Mouse (Mus musculus) neural tube, embryonic 10.5 days (tissue): ENCODE measurements around the gene Col2a1.

ENCODE experiments used
- DNase-seq: peaks from one replicate; pipeline ENCODE4 v3.0.0-alpha.2; 2017; ENCODE audit warnings: low spot score; ENCODE audit errors: extremely low spot score

Col2a1 gene

DNA sequence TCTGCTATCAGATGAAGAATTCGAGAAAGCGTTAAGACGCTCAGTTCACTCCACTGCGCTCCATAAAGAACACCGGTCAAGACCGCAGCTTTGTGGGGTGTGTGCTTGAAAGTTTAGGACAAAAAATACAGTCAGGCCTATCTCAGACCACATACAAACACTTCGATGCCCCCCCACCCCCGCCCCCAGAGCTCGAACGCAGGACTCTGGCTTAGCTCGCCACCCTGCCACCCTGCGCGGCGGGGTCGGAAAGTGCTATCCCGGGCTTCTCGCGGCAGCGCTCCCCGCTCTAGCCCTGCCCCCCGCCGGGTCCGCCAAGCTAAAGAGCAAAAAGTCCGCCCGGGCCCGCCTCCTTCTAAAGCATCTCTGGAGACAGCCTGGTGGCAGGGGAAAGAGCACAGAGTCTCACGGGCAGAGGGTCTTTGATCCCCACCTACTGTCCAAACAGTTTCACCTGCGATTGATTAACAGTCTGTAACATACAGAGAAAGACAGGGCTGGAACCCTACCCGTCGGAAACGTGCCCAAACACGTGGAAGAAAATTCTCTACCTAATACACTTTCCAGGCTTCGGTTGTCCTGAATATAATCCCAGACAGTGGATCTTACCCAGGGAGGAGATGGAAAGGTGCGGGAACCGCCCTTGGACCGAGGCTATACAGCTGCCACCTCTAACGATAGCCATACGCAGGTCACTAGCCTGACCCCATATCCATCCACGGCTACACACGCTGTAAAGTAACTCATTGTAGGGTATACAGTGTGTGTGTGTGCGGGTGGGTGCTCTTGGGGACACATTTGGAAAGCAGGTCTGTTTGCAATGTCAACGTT is 1.3 kb downstream of the Col2a1 start:
- peak; percentile 80 for DNase-seq

DNA sequence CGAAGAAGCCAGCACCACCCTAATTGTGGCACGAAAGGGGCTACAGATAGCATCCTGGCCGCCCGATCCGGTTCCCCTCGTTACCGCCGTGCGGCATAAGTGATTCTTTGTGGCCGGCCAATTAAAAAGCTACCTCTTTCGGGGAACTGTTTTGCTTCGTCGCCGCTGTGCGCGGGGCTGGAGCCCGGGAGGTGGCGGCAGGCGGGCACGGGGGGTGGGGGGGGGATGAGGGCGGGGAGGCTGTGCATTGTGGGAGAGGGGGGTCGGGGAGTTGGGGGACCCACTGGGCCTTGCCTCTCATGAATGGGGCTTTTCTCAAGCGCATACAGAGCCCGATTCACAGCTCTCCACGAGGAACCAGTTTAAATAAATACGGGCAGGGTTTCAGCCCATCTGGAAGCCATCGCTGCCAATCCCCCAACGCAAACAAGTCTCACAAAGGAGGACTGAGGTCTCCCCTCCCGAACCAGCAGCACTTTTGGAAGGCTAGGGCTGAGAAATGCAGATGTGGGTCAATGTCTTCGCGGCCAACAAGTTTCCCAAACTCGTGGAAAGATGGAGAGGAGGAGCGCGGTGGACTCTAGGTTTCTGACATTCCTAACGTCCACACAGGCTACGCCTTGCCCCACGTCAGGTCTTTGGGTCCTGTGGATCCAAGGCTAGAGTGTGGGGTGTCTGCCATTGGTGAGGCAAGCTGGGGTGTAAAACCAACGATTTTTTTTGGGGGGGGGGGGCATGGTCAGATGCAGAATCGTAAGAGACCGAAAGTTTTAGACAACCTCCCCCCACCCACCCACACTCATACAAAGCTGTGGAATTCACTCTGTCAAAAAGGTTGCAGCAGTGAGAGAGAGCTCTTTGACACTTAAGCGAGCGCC is 2.1 kb downstream of the Col2a1 start:
- DNase-seq, result peak; percentile 83

DNA sequence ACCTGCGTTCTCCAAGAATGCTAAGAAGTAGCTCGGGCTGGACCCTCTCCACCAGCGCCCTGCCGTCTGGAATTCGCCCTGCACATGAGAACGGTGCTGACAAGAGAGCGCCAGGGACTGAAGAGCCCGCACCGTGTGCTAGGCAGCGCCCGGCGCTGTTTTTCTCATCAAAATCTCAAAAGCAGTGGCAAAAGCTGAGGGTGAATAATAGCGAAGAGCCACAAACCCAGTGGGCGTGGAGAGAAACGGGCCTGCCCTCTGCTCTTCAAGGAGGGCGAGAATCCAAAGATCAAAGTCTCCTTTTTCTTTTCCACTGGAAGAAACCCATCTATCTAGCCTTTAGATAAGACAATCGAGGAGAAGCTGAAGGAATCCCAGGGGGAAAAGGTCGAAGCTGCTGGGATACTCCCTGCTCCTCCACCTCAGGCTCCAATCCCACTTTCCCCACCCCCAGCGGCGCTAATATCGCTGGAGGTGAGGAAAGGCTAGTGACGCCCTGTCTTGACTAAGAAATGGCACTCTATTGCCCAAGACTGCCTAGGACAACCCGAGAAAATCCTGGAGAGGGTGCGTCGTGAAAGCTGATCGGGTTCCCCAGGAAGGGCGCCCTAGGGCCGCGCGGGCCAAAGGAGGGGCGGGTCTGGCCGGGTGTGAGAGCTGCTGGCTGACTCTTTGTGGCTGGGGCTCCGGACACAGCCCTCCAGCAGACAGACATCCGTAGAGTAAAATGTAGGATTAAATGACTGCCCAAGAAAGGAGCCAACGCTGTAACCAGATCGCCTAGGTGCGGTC is 3.0 kb downstream of the Col2a1 start:
- DNase-seq, result peak; percentile 70

DNA sequence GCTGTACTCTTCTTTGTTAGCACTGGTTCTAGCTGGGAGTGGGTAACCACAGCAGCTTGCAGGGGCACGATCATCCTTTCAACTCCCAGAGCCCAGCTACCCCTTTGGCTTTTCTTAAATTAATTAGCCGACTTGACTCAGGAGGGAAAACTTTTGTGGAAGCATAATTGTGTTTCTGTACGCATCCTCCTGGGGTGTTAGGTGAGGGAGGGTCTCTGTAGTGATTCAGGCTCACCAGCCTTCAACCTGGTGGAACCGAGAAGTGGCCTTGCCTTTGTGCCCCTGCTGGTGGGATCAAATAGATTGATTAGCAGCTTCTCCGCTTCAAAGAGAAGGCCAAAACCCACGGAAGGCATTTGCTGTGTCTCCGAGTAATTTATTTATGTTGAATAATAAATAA is 4.5 kb downstream of the Col2a1 start:
- DNase-seq, result peak; percentile 40

DNA sequence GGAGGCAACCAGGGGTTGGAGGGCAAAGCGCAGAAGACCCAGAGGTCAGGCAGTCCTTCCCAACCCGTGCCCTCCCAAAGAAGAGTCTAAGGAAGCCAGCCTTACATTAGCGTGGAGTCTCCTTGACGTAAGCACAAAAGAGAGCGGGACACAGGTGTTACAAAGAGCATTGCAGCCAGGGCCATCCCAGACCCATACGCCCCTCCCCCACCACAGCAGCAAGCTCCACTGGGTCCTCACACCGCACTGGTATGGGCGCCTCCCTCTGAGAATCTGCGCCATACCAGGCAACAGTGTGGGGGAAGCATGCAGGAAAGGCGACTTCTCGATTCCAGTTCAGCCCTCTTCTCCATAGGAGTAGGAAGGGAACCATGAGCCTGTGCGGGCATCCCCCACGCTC is 4.9 kb downstream of the Col2a1 start:
- DNase-seq, result peak; percentile 44

DNA sequence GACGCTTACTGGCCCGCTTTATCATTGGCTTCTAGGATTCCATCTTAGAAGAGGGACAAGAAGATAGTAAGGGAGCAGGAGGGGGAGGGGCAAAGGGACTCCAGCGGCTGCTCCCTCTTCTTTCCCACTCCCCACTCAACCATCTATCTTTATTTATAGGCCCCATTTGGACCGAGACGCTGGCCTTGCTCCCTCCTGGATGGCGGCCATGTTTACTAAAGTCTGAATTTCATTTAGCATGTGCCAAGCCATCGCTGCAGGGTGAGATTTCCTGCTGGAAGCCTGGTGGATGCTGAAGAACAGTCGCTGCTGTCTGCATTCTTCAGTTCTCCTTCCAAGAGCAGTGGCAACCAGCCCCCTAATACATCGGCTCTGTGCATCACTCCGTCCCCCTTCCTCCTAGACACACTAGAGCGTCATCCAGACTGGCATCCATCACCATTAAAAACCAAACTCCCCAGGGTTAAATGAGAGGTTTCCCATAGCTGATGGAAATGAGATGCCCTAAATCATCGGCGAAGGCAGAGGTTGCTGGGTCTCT is 7.7 kb downstream of the Col2a1 start:
- DNase-seq, result no peak

DNA sequence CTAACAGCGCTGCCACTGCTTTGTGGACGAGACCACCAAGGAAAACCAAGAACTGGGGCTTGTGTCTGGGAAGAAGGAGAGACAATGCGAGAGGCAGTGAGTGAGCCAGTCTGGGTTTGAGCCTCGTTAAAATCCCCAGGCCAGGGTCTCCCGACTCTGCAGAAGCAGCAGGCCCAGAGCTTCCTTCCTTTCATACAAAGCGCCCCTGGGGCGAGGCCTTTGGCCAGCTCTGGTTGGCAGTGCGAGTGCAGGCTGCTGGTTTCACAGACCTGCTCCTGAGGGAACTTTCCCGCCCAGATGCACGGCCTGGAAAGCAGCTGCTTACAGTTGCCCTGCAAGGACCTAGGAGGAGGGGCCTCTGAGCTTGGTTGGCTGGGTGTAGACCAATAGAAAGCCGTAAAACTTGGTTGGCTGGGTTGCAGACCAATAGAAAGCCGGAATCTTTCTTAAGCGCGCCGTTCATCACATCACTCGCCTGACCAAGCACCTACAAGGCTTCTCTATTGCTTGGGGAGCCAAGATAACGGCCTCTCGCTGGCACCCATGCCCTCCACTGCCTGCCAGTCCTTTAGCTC is 11.7 kb downstream of the Col2a1 start:
- peak; percentile 90 for DNase-seq

DNA sequence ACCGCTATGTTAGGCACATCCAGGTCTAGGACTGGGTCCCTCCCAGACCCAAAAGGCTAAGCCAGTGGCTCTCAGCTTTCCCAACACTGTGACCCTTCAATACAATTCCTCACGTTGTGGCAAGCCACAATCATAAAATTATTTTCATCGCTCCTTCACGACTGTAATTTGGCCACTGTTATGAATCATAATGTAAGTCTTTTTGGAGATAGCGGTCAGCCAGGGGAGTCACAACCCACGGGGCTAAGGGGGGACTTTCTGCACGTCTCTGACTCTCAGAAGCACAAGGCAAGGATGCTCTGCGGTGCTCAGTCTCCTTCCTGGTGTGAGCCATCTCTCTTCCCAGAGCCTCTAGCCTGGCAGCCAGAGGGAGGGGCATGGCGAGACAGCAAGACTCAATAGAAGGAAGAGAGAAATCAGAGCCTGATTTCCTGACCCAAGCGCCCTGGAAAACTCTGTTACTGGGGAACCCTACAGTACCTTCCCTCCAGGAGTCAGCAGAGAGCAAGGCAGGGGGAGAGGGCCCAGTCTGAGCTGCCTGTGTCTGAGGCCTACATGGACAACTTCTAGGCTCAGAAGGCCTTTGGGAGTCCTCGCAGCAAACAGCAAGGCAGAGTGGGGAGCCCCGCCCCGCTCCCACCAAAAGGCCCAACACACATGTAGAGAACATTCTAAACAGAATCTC is 12.3 kb downstream of the Col2a1 start:
- DNase-seq, result no peak

DNA sequence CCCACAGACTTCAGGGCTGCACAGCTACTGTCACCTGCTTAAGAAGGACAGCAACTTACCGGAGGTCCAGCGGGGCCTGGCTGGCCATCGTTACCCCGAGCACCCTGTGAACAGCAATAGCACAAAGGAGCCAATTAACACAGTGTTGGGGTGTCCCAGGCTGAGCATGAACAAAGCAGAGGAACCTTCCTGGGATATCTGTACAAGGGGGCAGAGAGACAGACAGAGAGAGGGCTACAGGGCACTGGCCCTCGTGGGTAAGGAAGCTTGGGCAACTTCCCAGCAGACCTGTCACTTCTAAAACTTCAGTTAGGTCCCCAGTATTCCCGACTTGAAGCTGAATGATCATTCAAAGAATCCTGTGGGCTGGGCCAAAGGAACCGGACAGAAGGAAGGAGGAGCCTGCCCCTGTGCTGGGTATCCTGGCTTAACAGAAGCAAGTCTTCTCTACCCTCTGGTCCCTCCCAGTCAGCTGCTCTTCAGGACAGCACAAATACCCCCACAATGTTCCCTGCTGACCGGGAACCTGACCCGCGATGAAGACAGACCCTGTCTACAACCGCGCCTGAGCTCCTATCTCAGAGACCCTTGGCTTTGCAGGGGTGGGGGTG is 13.1 kb downstream of the Col2a1 start:
- peak; percentile 34 for DNase-seq

DNA sequence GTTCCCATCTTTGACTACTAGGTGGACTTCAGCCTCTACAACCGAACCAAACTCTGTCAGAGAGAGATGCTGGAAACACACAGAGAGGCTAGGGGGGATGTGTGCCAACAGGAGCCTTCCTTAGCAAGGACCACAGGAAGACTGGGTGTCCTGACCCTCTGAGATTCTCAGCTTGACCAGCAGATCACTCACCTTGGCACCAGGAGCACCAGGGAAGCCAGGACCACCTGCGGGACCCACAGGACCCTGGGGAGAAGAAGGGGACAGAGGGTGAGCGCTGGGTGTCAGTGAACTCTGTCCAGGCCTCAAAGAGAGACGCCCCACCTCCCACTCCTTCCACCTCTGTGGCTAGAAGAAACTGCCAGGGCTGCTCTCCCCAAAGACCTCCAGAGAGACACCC is 13.8 kb downstream of the Col2a1 start:
- DNase-seq, result peak; percentile 52

DNA sequence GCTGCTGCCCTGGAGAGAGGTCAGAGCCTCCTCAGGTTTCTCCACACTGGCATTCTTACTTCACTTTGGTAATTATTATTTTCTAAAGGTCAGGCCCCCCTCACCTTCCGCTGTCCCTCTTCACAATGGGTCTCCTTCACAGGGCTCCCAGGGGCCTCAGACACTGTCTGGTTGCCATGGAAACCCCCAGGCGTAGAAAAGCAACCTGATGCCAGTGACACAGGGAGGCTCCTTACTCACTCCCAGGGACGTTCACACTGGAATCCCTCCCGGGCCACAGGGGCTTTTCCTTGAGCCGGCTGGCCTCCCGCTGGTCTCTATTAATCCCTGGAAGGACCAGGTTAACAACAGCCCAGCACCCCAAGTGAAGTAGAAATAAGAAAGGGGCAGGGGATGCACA is 14.4 kb downstream of the Col2a1 start:
- peak; percentile 89 for DNase-seq

DNA sequence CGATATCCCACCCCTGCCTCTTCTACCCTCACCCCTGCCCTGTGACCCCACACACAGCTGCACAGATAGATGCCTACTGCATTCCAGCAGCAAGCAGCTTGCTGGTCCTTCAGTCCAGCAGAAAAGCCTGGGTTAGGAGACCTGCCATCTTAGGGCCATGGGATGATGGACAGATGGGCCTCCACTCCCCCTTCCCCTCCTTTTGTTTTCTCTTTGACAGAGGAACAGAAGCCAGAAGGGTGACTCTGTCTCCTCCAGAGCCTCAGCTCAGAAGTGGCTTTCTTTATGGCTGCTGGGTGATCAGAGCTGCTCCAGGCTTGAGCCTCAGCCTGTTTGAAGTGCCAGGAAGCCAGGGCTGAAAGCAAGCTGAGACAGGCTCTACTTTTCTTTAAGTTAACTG is 15.0 kb downstream of the Col2a1 start:
- DNase-seq, result peak; percentile 62

DNA sequence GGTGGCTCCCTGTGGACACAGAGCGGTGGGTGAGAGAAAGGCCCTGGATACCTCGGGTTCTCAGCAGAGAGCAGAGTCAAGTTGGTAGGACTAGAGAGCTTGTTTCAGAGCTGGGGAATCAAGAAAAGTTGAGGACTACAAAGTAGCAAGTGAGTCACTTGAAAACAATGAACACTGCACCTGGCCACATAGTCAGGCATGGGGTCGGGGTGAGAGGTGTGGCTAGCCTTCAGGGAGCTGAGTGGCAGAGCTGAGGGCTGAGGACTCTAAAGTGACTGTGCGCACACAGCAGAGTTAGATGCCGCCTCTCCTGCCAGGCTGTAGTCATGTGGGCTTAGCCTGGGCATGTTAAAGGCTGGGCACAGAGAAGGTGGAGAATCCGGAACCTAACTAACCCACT is 22.9 kb downstream of the Col2a1 start:
- no peak for DNase-seq

DNA sequence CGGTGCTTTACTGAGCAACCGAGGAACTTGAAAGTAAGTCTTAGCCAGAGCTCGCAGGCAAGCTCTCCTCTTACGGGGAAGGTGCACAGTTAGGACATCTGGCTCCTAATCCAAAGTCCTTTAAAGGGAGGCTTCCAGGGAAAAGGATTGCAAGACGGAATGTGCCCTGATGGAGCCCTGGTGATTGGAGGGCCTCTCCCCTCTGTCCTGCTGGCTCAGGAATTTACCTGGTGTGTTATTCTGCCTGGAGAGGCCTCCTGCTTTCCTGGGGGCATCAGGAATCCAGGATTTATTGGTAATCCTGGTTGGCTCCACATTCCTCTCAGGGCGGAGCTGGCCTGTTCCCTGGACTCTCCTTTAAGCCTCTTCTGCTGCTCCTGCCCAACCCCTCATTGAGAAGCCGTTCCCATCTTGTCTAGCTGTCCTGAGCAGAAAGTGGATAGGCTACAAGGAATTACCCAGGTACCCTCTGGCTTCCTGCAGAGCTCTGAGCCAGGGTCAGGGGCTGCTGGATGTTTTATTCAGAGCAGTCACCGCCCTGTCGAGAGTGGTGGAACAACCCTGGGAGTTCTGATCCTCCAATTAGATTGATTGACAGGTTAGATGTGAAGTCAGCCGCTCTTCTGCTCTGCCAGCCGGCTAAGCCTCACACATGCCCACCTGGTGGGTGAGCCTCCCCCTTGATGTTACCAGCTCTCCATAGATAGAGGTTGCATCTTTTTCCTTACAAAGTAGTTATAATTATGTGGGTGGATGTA is 31.1 kb downstream of the Col2a1 start:
- DNase-seq, result no peak

DNA sequence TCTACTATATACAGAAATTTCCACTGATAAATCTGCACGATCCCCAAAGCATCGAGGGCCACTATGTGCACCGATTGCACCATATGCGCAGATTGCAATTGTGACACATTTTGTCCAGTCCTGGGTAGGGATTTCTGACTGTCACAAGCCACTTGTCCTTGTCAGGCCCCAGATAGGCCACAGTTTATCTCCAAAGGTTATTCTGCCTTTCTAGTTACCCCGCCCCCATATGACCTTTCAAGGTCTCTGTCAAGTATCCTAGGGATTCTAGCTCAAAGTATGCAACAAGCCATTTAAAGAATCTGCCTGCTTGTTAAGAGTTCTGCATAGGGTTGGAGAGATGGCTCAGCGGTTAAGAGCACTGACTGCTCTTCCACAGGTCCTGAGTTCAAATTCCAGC is 31.9 kb downstream of the Col2a1 start:
- no peak for DNase-seq

DNA sequence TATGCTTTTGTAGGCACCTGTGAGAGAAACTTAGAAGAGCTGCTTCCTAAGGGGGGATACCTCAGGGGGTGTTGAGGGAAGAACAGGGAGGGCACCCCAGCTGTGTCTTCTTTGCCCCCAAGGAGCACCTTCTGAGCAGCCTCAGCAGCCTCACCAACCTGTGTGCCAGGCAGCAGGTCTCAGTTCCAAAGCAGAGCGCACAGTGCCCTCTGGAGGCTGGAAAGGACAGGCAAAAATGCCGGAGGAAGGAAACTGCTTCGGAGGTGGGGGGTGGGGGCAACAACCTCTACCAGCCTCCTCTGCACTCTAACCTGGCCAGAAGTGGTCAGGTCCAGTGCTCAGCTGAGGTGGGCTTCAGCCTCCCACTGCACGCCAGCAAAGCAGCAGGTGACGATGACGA is 34.2 kb downstream of the Col2a1 start:
- DNase-seq, result no peak

DNA sequence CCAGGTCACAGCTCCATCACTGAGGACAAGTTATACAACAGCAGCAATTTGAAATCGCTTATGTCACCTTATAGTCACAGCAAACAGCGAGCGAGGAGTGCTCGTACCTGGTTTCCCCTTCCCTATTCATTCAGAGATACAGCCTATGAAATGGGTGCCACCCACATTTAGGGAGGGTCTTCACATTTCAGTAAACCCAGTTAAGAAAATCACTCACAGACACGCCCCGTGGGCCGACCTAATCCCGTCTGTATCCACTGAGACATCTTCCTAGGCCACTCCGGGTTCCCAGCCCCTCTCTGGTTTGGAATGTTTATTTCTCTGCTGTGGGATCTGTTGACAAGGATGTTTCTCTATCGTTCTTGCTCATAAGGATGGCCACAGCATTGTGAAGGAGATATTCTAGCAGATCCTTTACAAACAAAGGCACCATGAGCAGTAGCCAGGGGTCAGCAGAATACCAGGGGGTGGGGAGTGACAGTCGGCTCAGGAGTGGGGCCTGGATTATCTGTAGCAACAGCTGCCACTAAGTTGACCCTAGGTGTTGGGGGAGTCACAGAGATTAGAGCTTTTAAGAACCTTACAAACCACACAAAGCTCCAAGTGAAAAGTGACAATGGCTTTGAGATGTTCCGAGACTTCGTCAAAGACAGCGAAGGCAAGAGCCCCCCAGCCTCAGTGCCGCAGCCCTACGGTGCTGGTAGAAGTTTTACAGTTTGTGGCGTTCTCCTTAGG is 39.0 kb downstream of the Col2a1 start:
- no peak for DNase-seq

DNA sequence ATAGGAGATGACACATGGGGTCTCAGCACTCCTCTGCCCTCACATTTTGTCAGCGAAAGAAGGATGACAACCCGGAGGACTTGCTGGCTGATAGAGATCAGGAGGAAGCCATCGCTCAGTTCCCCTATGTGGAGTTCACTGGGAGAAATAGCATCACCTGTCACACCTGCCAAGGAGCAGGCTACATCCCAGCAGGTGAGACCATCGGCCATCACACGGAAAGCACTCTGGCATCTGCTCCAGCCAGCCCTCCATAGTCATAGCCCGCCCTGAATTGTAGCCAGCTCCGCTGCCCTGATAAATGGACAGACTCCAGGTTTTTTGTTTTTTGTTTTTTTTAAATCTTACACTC is 39.7 kb downstream of the Col2a1 start:
- no peak for DNase-seq
